Mouse (Mus musculus): Measurements from ENCODE around the gene Ndufs7. TPM values are rescaled to one million over a fixed set of nuclear protein-coding genes. Genes with fewer than 3 reads are reported as not detected.

The Ndufs7 gene
- polyA plus RNA-seq, 1 experiment from 2014 or later: 498 TPM

GRCm38 (mm10) chr10:80262776-80263365 is 13.9 kb downstream of the Ndufs7 start:
- H3K27ac ChIP-seq (ENCODE audit: low read depth): no peak overlapping the region
- H3K36me3 ChIP-seq (ENCODE audit: control insufficient read depth, insufficient read depth, low read length): peaks cover 21% of the 10 kb centered on the region
- no peaks in the 10 kb centered on the region for H3K27me3 ChIP-seq (replicated peaks; ENCODE audit: control insufficient read depth, insufficient read depth, low read length)
- no peaks in the 10 kb centered on the region for H3K9me3 ChIP-seq (ENCODE audit: control insufficient read depth, low read length)
- no peak overlapping the region; the same call in 1 of the 2 replicates for H3K4me2 ChIP-seq (ENCODE audit: low read length)
- peaks cover 43% of the 10 kb centered on the region for H3K4me1 ChIP-seq (replicated peaks; ENCODE audit: control insufficient read depth, insufficient read depth, low read length)
- ATAC-seq (replicated peaks; ENCODE audit: low FRiP score, low TSS enrichment, low read depth) (no peak), DNase-seq (ENCODE audit: low spot score) (no peak)
- WGBS: 89% methylated on average over 10 of the region's 10 CpGs
- no peak overlapping the region for H3K9ac ChIP-seq (ENCODE audit: low read length)
- no peak overlapping the region for H3K4me3 ChIP-seq (ENCODE audit: low read depth, low read length)

- H3K27ac ChIP-seq (ENCODE audit: low read depth): peak overlapping the region; percentile 67; the same call in 1 of the 2 replicates
- no peaks in the 10 kb centered on the region for H3K27me3 ChIP-seq (replicated peaks; ENCODE audit: control insufficient read depth, insufficient read depth, low read length)
- H3K4me1 ChIP-seq (replicated peaks; ENCODE audit: control insufficient read depth, insufficient read depth, low read length): peaks cover 45% of the 10 kb centered on the region
- WGBS: 2% methylated on average over 81 of the region's 81 CpGs
- peaks cover 16% of the 10 kb centered on the region; the same call in 1 of the 2 replicates for H3K36me3 ChIP-seq (ENCODE audit: control insufficient read depth, insufficient read depth, low read length)
- peak overlapping the region; percentile 98 for H3K4me3 ChIP-seq (ENCODE audit: low read depth, low read length)
- DNase-seq (ENCODE audit: low spot score) (peak; percentile 93), ATAC-seq (replicated peaks; ENCODE audit: low FRiP score, low TSS enrichment, low read depth) (peak; percentile 45; the same call in 1 of the 2 replicates)
- H3K9me3 ChIP-seq (ENCODE audit: control insufficient read depth, low read length): no peaks in the 10 kb centered on the region
- H3K9ac ChIP-seq (ENCODE audit: low read length): peak overlapping the region; percentile 97
- peak overlapping the region; percentile 92 for H3K4me2 ChIP-seq (ENCODE audit: low read length)
These were observed 15.6 kb downstream of the Ndufs7 start for GRCm38 (mm10) chr10:80264341-80265148.

- Histone ChIP-seq H3K9me3 (ENCODE audit: control insufficient read depth, low read length) (no peaks in the 10 kb centered on the region), H3K27ac (ENCODE audit: low read depth) (peak overlapping the region; percentile 67; the same call in 1 of the 2 replicates), H3K4me1 (replicated peaks; ENCODE audit: control insufficient read depth, insufficient read depth, low read length) (peaks cover 42% of the 10 kb centered on the region), H3K9ac (ENCODE audit: low read length) (peak overlapping the region; percentile 97), H3K4me2 (ENCODE audit: low read length) (peak overlapping the region; percentile 92), H3K27me3 (replicated peaks; ENCODE audit: control insufficient read depth, insufficient read depth, low read length) (no peaks in the 10 kb centered on the region), H3K36me3 (ENCODE audit: control insufficient read depth, insufficient read depth, low read length) (peaks cover 16% of the 10 kb centered on the region; the same call in 1 of the 2 replicates), H3K4me3 (ENCODE audit: low read depth, low read length) (peak overlapping the region; percentile 98)
- ATAC-seq (replicated peaks; ENCODE audit: low FRiP score, low TSS enrichment, low read depth): no peak
- WGBS: 1% methylated on average over 18 of the region's 18 CpGs
- DNase-seq (ENCODE audit: low spot score): no peak
These were observed 16.2 kb downstream of the Ndufs7 start for GRCm38 (mm10) chr10:80265149-80265486.

GRCm38 (mm10) chr10:80270099-80270498 is 21.2 kb downstream of the Ndufs7 start:
- ATAC-seq (replicated peaks; ENCODE audit: low FRiP score, low TSS enrichment, low read depth) (no peak), DNase-seq (ENCODE audit: low spot score) (no peak)
- Histone ChIP-seq H3K27me3 (replicated peaks; ENCODE audit: control insufficient read depth, insufficient read depth, low read length) (no peaks in the 10 kb centered on the region), H3K9ac (ENCODE audit: low read length) (0 out of 2 replicates have a peak overlapping the region, but pooled peaks have one; percentile 10), H3K9me3 (ENCODE audit: control insufficient read depth, low read length) (no peaks in the 10 kb centered on the region), H3K4me1 (replicated peaks; ENCODE audit: control insufficient read depth, insufficient read depth, low read length) (peaks cover 36% of the 10 kb centered on the region), H3K4me2 (ENCODE audit: low read length) (no peak overlapping the region), H3K27ac (ENCODE audit: low read depth) (no peak overlapping the region), H3K36me3 (ENCODE audit: control insufficient read depth, insufficient read depth, low read length) (peaks cover 48% of the 10 kb centered on the region), H3K4me3 (ENCODE audit: low read depth, low read length) (no peak overlapping the region)
- WGBS: 96% methylated on average over 2 of the region's 2 CpGs

GRCm38 (mm10) chr10:80270734-80271181 is 21.8 kb downstream of the Ndufs7 start:
- Histone ChIP-seq H3K9me3 (ENCODE audit: control insufficient read depth, low read length) (no peaks in the 10 kb centered on the region), H3K4me1 (replicated peaks; ENCODE audit: control insufficient read depth, insufficient read depth, low read length) (peaks cover 34% of the 10 kb centered on the region), H3K27ac (ENCODE audit: low read depth) (no peak overlapping the region), H3K4me3 (ENCODE audit: low read depth, low read length) (no peak overlapping the region), H3K9ac (ENCODE audit: low read length) (no peak overlapping the region), H3K36me3 (ENCODE audit: control insufficient read depth, insufficient read depth, low read length) (peaks cover 54% of the 10 kb centered on the region), H3K27me3 (replicated peaks; ENCODE audit: control insufficient read depth, insufficient read depth, low read length) (no peaks in the 10 kb centered on the region), H3K4me2 (ENCODE audit: low read length) (no peak overlapping the region)
- ATAC-seq (replicated peaks; ENCODE audit: low FRiP score, low TSS enrichment, low read depth): no peak
- WGBS: 78% methylated on average over 6 of the region's 6 CpGs
- no peak for DNase-seq (ENCODE audit: low spot score)

GRCm38 (mm10) chr10:80271186-80271843 is 22.4 kb downstream of the Ndufs7 start:
- H3K4me1 ChIP-seq (replicated peaks; ENCODE audit: control insufficient read depth, insufficient read depth, low read length): peaks cover 29% of the 10 kb centered on the region
- H3K9ac ChIP-seq (ENCODE audit: low read length): 0 out of 2 replicates have a peak overlapping the region, but pooled peaks have one; percentile 10
- 83% methylated on average over 5 of the region's 5 CpGs for WGBS
- H3K9me3 ChIP-seq (ENCODE audit: control insufficient read depth, low read length): no peaks in the 10 kb centered on the region
- no peak overlapping the region for H3K27ac ChIP-seq (ENCODE audit: low read depth)
- no peak overlapping the region for H3K4me3 ChIP-seq (ENCODE audit: low read depth, low read length)
- H3K27me3 ChIP-seq (replicated peaks; ENCODE audit: control insufficient read depth, insufficient read depth, low read length): no peaks in the 10 kb centered on the region
- no peak for DNase-seq (ENCODE audit: low spot score)
- no peak for ATAC-seq (replicated peaks; ENCODE audit: low FRiP score, low TSS enrichment, low read depth)
- no peak overlapping the region for H3K4me2 ChIP-seq (ENCODE audit: low read length)
- peaks cover 59% of the 10 kb centered on the region for H3K36me3 ChIP-seq (ENCODE audit: control insufficient read depth, insufficient read depth, low read length)

- Histone ChIP-seq H3K4me2 (ENCODE audit: low read length) (no peak overlapping the region), H3K9me3 (ENCODE audit: control insufficient read depth, low read length) (no peaks in the 10 kb centered on the region), H3K4me1 (replicated peaks; ENCODE audit: control insufficient read depth, insufficient read depth, low read length) (peaks cover 23% of the 10 kb centered on the region)
These were observed 23.1 kb downstream of the Ndufs7 start for GRCm38 (mm10) chr10:80271870-80272585.

GRCm38 (mm10) chr10:80273847-80274246 is 24.9 kb downstream of the Ndufs7 start:
- Histone ChIP-seq H3K36me3 (ENCODE audit: control insufficient read depth, insufficient read depth, low read length) (peaks cover 72% of the 10 kb centered on the region), H3K9ac (ENCODE audit: low read length) (no peak overlapping the region), H3K4me2 (ENCODE audit: low read length) (no peak overlapping the region), H3K27me3 (replicated peaks; ENCODE audit: control insufficient read depth, insufficient read depth, low read length) (no peaks in the 10 kb centered on the region), H3K27ac (ENCODE audit: low read depth) (no peak overlapping the region), H3K4me1 (replicated peaks; ENCODE audit: control insufficient read depth, insufficient read depth, low read length) (peaks cover 10% of the 10 kb centered on the region; the same call in 1 of the 2 replicates), H3K9me3 (ENCODE audit: control insufficient read depth, low read length) (no peaks in the 10 kb centered on the region), H3K4me3 (ENCODE audit: low read depth, low read length) (no peak overlapping the region)
- DNase-seq (ENCODE audit: low spot score): no peak
- 95% methylated on average over 3 of the region's 3 CpGs for WGBS
- no peak for ATAC-seq (replicated peaks; ENCODE audit: low FRiP score, low TSS enrichment, low read depth)

More at GRCm38 (mm10) chr10:80271870-80272585, 23.1 kb downstream of the Ndufs7 start:
- WGBS: 91% methylated on average over 8 of the region's 8 CpGs
- Histone ChIP-seq H3K27me3 (replicated peaks; ENCODE audit: control insufficient read depth, insufficient read depth, low read length) (no peaks in the 10 kb centered on the region), H3K9ac (ENCODE audit: low read length) (no peak overlapping the region), H3K27ac (ENCODE audit: low read depth) (no peak overlapping the region), H3K36me3 (ENCODE audit: control insufficient read depth, insufficient read depth, low read length) (peaks cover 66% of the 10 kb centered on the region), H3K4me3 (ENCODE audit: low read depth, low read length) (no peak overlapping the region)
- DNase-seq (ENCODE audit: low spot score) (no peak), ATAC-seq (replicated peaks; ENCODE audit: low FRiP score, low TSS enrichment, low read depth) (no peak)
